Mouse (Mus musculus) midbrain, embryonic 11.5 days (tissue): ENCODE results near the gene Pde6b. TPM values are rescaled to one million over a fixed set of nuclear protein-coding genes. Genes with fewer than 3 reads are reported as not detected.

Source experiments
- ATAC-seq: fragments of 200-750 bp; cut with Nextera tagmentation; 2 replicates; pipeline ENCODE4 v1.8.0; 2017; ENCODE audit warnings: moderate TSS enrichment, moderate library complexity; ENCODE audit not compliant: low FRiP score
- DNase-seq: peaks from one replicate; pipeline ENCODE4 v3.0.0; 2015; ENCODE audit warnings: low spot score; ENCODE audit errors: missing footprints
- H3K27ac ChIP-seq: fragments of 300-500 bp; sonication (generic); 2 replicates; pipeline ENCODE4 v1.5.1; 2014; ENCODE audit warnings: low read depth, low read length
- H3K27me3 ChIP-seq: fragments of 300-500 bp; sonication (generic); 2 replicates; pipeline ENCODE4 v1.6.1; 2014; ENCODE audit warnings: mild to moderate bottlenecking, low read length, moderate library complexity, mixed read lengths; ENCODE audit not compliant: control insufficient read depth, insufficient read depth
- H3K36me3 ChIP-seq: fragments of 300-500 bp; sonication (generic); 2 replicates; pipeline ENCODE4 v1.6.1; 2014; ENCODE audit warnings: mild to moderate bottlenecking, low read length, moderate library complexity, mixed read lengths; ENCODE audit not compliant: control insufficient read depth, insufficient read depth
- H3K4me1 ChIP-seq: fragments of 300-500 bp; sonication (generic); 2 replicates; pipeline ENCODE4 v1.6.1; 2014; ENCODE audit warnings: low read length; ENCODE audit not compliant: control insufficient read depth, insufficient read depth
- H3K4me2 ChIP-seq: fragments of 300-500 bp; sonication (generic); 2 replicates; pipeline ENCODE4 v1.6.1; 2014; ENCODE audit warnings: mild to moderate bottlenecking, moderate library complexity
- H3K4me3 ChIP-seq: fragments of 300-500 bp; sonication (generic); 2 replicates; pipeline ENCODE4 v1.5.1; 2014; ENCODE audit warnings: low read depth, low read length
- H3K9ac ChIP-seq: fragments of 300-500 bp; sonication (generic); 2 replicates; pipeline ENCODE4 v1.6.1; 2014; ENCODE audit warnings: low read length
- H3K9me3 ChIP-seq: fragments of 300-500 bp; sonication (generic); 2 replicates; pipeline ENCODE4 v1.6.1; 2016; ENCODE audit warnings: low read length; ENCODE audit not compliant: control insufficient read depth
- WGBS: fragments of 180-500 bp; shearing (Covaris S2); extraction: QIAGEN DNeasy Blood & Tissue Kit; methylation state at CpG from one replicate; pipeline ENCODE4 v1.1.7; 2014; 5-methylcytosine and 5-hydroxymethylcytosine counted together
- polyA plus RNA-seq: library from polyadenylated mRNA; unstranded; fragments of >200 nt; fragmentation: Nextera tagmentation; extraction: Ambion mirVana; gene quantifications from 2 replicates; pipeline ENCODE4 v1.2.1, GENCODE M21; 2014

Gene Pde6b
- polyA plus RNA-seq, 1 experiment from 2014 or later = 0.29 TPM

DNA sequence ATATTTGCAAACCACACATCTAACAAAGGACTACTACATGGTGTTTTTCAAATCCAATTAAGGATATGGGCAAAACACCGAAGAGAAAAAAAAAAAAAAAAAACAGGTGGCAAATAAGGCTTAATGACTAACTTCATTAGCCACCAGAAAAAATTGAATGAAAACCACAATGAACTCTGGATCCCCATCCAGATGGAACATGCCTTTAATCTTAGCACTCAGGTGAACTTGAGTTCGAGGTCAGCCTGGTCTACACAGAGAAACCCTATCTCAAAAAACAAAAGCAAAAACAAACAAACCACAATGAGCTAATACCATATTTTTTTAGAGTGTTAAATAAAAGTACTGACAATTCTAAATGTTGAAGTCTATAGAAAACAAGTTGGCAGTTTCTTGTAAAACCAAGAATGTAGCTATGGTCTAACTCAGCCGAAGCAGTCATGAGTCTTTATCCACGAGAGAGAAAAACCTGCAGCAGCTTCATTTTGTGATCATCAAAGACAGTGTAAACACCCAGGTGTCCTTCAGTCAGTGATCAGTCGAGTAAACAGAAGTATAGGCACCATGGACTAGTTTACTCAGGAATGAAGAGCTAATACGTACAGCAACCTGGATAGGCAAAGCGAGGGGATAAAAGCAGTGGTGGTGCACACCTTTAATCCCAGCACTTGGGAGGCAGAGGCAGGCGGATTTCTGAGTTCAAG lies 62.8 kb downstream of the Pde6b start:
- Histone ChIP-seq H3K4me2 (no peak overlapping the region), H3K27me3 (no peaks in the 10 kb centered on the region; the same call in 1 of the 2 replicates), H3K9ac (no peak overlapping the region), H3K27ac (no peak overlapping the region), H3K4me3 (no peak overlapping the region), H3K9me3 (no peaks in the 10 kb centered on the region), H3K36me3 (no peaks in the 10 kb centered on the region), H3K4me1 (peaks cover 2% of the 10 kb centered on the region; the same call in 1 of the 2 replicates)
- peak; percentile 53 for DNase-seq
- 81% methylated on average over 8 of the region's 8 CpGs for WGBS
- no peak for ATAC-seq

GRCm38 (mm10) chr5:108451611-108452010 lies 63.4 kb downstream of the Pde6b start:
- Histone ChIP-seq H3K27me3 (no peaks in the 10 kb centered on the region; the same call in 1 of the 2 replicates), H3K9me3 (no peaks in the 10 kb centered on the region), H3K4me3 (no peak overlapping the region), H3K4me2 (no peak overlapping the region), H3K36me3 (no peaks in the 10 kb centered on the region), H3K27ac (no peak overlapping the region), H3K9ac (no peak overlapping the region), H3K4me1 (peaks cover 2% of the 10 kb centered on the region; the same call in 1 of the 2 replicates)
- DNase-seq (no peak), ATAC-seq (no peak)
- 96% methylated on average over 1 of the region's 1 CpGs for WGBS

DNA sequence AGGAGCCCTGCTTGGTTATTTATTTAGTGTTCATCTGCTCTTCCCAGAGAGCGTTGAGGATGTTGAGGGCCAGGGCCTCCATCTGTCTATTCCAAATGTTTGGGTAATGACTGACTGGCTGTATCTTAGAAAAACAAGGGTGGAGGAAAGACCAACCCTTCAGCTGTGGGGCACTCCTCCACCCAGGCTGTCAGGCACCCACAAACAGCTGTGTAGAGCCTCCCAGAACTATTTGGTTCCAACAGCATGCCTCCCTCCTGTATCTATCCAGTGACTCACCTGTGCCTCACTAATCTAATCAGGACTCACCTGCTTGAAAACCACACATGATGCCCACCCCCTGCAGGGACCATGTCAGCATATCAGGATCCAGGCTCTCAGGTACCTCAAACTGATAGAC lies 64.2 kb downstream of the Pde6b start:
- Histone ChIP-seq H3K4me1 (peaks cover 2% of the 10 kb centered on the region; the same call in 1 of the 2 replicates), H3K9me3 (no peaks in the 10 kb centered on the region), H3K36me3 (no peaks in the 10 kb centered on the region), H3K27me3 (no peaks in the 10 kb centered on the region; the same call in 1 of the 2 replicates), H3K4me3 (no peak overlapping the region), H3K9ac (no peak overlapping the region), H3K4me2 (no peak overlapping the region), H3K27ac (no peak overlapping the region)
- 88% methylated on average over 1 of the region's 1 CpGs for WGBS
- ATAC-seq (no peak), DNase-seq (peak; percentile 10)

- no peak overlapping the region for H3K27ac ChIP-seq
- H3K4me2 ChIP-seq = no peak overlapping the region
- no peak overlapping the region for H3K4me3 ChIP-seq
- H3K27me3 ChIP-seq = no peaks in the 10 kb centered on the region; the same call in 1 of the 2 replicates
- no peak for ATAC-seq
- H3K4me1 ChIP-seq = no peaks in the 10 kb centered on the region; the same call in 1 of the 2 replicates
- DNase-seq = no peak
- no peaks in the 10 kb centered on the region for H3K36me3 ChIP-seq
- WGBS = 41% methylated on average over 3 of the region's 3 CpGs
- H3K9ac ChIP-seq = no peak overlapping the region
- no peaks in the 10 kb centered on the region for H3K9me3 ChIP-seq
Measured at GRCm38 (mm10) chr5:108454094-108454493, 65.9 kb downstream of the Pde6b start.

DNA sequence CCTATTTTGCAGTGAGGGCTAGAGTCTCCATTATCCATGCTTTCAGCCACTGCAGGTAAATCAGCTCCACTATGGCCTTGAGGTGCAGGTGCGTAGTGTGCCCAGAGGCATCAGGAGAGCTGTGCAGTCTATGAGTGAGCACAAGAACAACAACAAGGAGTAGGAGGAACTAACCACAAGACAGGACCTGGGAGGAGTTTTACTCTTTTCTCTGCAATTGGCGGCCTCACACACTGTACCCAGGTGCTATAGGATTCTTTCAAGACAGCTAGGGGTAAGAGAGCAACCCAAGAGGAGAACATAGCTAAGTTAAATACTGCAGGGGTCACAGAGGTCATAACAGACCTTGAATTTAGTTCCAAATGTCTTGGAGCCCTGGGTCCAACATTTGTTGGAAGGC lies 70.5 kb downstream of the Pde6b start:
- Histone ChIP-seq H3K36me3 (no peaks in the 10 kb centered on the region), H3K27me3 (no peaks in the 10 kb centered on the region), H3K4me3 (no peak overlapping the region), H3K27ac (no peak overlapping the region), H3K4me1 (peaks cover 23% of the 10 kb centered on the region), H3K4me2 (no peak overlapping the region), H3K9me3 (no peaks in the 10 kb centered on the region), H3K9ac (no peak overlapping the region)
- WGBS = 81% methylated on average over 2 of the region's 2 CpGs
- DNase-seq (peak; percentile 56), ATAC-seq (no peak)

DNA sequence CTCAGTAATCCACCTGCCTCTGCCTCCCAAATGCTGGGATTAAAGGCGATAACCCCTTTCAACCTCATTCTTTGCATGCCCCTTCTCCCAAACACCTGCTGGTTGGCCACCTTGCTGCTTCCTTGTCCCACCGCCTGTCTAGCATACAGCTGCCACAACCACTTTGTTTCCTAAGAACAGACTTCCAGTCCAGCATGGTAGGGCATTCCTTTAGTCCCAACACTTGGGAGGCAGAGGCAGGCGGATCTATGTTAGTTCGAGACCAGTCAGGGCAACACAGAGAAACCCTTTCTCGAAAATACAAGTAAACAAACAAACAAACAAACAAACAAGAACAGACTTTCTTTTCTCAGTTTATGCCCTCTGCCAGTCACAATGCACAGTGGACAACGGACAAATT lies 72.3 kb downstream of the Pde6b start:
- no peaks in the 10 kb centered on the region for H3K36me3 ChIP-seq
- no peak overlapping the region for H3K27ac ChIP-seq
- H3K9ac ChIP-seq = peak overlapping the region; percentile 99
- DNase-seq = no peak
- H3K9me3 ChIP-seq = no peaks in the 10 kb centered on the region
- WGBS = 44% methylated on average over 6 of the region's 6 CpGs
- peak overlapping the region; percentile 91 for H3K4me3 ChIP-seq
- ATAC-seq = no peak
- peak overlapping the region; percentile 99 for H3K4me2 ChIP-seq
- H3K4me1 ChIP-seq = peaks cover 24% of the 10 kb centered on the region
- no peaks in the 10 kb centered on the region for H3K27me3 ChIP-seq

- DNase-seq (peak; percentile 99), ATAC-seq (peak; percentile 97)
- under 1% methylated on average over 53 of the region's 62 CpGs for WGBS
- Histone ChIP-seq H3K9ac (peak within 1 kb of the TSS; percentile 99), H3K4me1 (peaks cover 24% of the 10 kb centered on the region), H3K36me3 (no peaks in the 10 kb centered on the region), H3K4me3 (peak within 1 kb of the TSS; percentile 91), H3K27ac (peak within 1 kb of the TSS; percentile 80), H3K9me3 (no peaks in the 10 kb centered on the region), H3K27me3 (no peaks in the 10 kb centered on the region), H3K4me2 (peak within 1 kb of the TSS; percentile 99)
Measured at GRCm38 (mm10) chr5:108461082-108462065, 73.2 kb downstream of the Pde6b start, which contains the start of gene Pcgf3. Pcgf3 (plus strand) TSS chr5:108461232.

DNA sequence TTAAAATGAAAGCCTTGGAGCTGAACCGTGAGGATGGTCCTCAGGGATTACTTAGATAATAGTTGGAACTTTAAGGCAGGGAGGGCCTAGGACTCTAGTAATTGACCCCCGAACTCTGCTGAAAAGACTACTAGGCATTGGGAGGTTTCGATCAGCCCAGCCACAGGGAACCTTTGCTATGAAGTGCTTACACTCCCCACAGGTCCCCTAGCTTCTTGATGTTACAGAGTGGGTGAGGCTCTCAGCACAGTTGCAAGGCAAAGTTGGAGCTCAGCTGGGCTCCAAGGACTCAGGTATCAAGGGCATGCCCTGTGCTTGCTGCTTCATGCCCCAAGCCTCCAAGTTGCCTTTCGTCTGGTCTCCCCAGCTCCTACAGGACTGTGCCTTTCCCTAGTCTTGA lies 74.3 kb downstream of the Pde6b start:
- WGBS = 59% methylated on average over 4 of the region's 4 CpGs
- Histone ChIP-seq H3K4me3 (peak overlapping the region; percentile 91), H3K27ac (no peak overlapping the region), H3K36me3 (no peaks in the 10 kb centered on the region), H3K27me3 (no peaks in the 10 kb centered on the region), H3K9me3 (no peaks in the 10 kb centered on the region), H3K4me2 (peak overlapping the region; percentile 99), H3K9ac (peak overlapping the region; percentile 99), H3K4me1 (peaks cover 24% of the 10 kb centered on the region)
- DNase-seq = peak; percentile 81
- no peak for ATAC-seq
